Mouse (Mus musculus) hematopoietic stem cell, adult 5-6 weeks (primary cell): ENCODE measurements around the gene 9530003J23Rik. TPM values are rescaled to one million over a fixed set of nuclear protein-coding genes. Genes with fewer than 3 reads are reported as not detected.

Experiments
- ATAC-seq, 2 experiments: fragments of 125-278 bp in 1 of 2; replicated peaks in 1 of 2; 2 replicates each; pipeline ENCODE4 v1.8.0; 2016 to 2017; ENCODE audit warnings: inconsistent platforms in 2 of 2, mild to moderate bottlenecking in 2 of 2, moderate number of reproducible peaks in 2 of 2, low read depth in 1 of 2, moderate TSS enrichment in 1 of 2; ENCODE audit not compliant: low FRiP score in 2 of 2, poor library complexity in 2 of 2, severe bottlenecking in 2 of 2, insufficient read depth in 1 of 2, low TSS enrichment in 1 of 2
- total RNA-seq: library from RNA; stranded (forward); fragments of 172-1452, 232-1000 nt; gene quantifications from 2 replicates; pipeline ENCODE4 v1.2.3, GENCODE M21; 2017

Gene 9530003J23Rik
- total RNA-seq, 1 experiment from 2014 or later, result not detected

- ATAC-seq, result no peak
These were observed 34.9 kb downstream of the 9530003J23Rik start for GRCm38 (mm10) chr10:117203558-117203981.

- no peak for ATAC-seq
These were observed 35.4 kb downstream of the 9530003J23Rik start for GRCm38 (mm10) chr10:117202981-117203557.

GRCm38 (mm10) chr10:117199701-117200100, 38.8 kb downstream of the 9530003J23Rik start:
- ATAC-seq, result no peak

GRCm38 (mm10) chr10:117196696-117197095, 41.8 kb downstream of the 9530003J23Rik start:
- ATAC-seq, result no peak

GRCm38 (mm10) chr10:117195748-117196147, 42.8 kb downstream of the 9530003J23Rik start:
- ATAC-seq, result no peak

- no peak for ATAC-seq
These were observed 43.5 kb downstream of the 9530003J23Rik start for GRCm38 (mm10) chr10:117195005-117195404.

- no peak for ATAC-seq
These were observed 45.1 kb downstream of the 9530003J23Rik start for GRCm38 (mm10) chr10:117193364-117193763.

- ATAC-seq, result no peak
These were observed 53.0 kb downstream of the 9530003J23Rik start for GRCm38 (mm10) chr10:117185399-117186089.

Other genes with a start within 250 kb of the 9530003J23Rik start
- not detected in 2 replicates for gene Lrrc10, start 193.4 kb downstream of the 9530003J23Rik start, total RNA-seq
- gene Cct2, start 174.9 kb downstream of the 9530003J23Rik start, total RNA-seq, result 549 and 550 TPM in 2 replicates
- 12.1 and 25.3 TPM in 2 replicates for gene Frs2, start 90.2 kb downstream of the 9530003J23Rik start, total RNA-seq
- 116 and 171 TPM in 2 replicates for gene Yeats4, start 14.2 kb downstream of the 9530003J23Rik start, total RNA-seq
- gene Lyz2, start 43.6 kb upstream of the 9530003J23Rik start, total RNA-seq, result 718 and 1,972 TPM in 2 replicates
- 0.44 TPM in 1 of 2 replicates, not detected in the other for gene Lyz1, start 54.2 kb upstream of the 9530003J23Rik start, total RNA-seq
- 126 and 139 TPM in 2 replicates for gene Cpsf6, start 141.3 kb upstream of the 9530003J23Rik start, total RNA-seq